Mouse (Mus musculus): ENCODE measurements around the gene Pla2g4e. TPM values are rescaled to one million over a fixed set of nuclear protein-coding genes. Genes with fewer than 3 reads are reported as not detected.
"Not testable (repeated sequence)": the region's sequence is repeated elsewhere in the genome, so short reads cannot be mapped to it uniquely, and the experiment has no call there.

The Pla2g4e gene
- polyA plus RNA-seq, 1 experiment from 2014 or later: not detected

GRCm38 (mm10) chr2:120256259-120256658 is 11.1 kb upstream of the Pla2g4e start:
- H3K36me3 ChIP-seq (replicated peaks; ENCODE audit: control insufficient read depth, insufficient read depth, low read depth, low read length): no peaks in the 10 kb centered on the region
- H3K9ac ChIP-seq (replicated peaks; ENCODE audit: low read length): no peak overlapping the region
- H3K4me2 ChIP-seq (ENCODE audit: low read depth, low read length): no peak overlapping the region
- no peak overlapping the region for H3K4me3 ChIP-seq (ENCODE audit: low read depth, low read length)
- H3K9me3 ChIP-seq (replicated peaks; ENCODE audit: control insufficient read depth, low read length): no peaks in the 10 kb centered on the region
- no peak overlapping the region for H3K27ac ChIP-seq (replicated peaks; ENCODE audit: low read depth, low read length)
- no peaks in the 10 kb centered on the region for H3K4me1 ChIP-seq (ENCODE audit: control insufficient read depth, insufficient read depth, low read length)
- DNase-seq (ENCODE audit: low spot score): no peak
- H3K27me3 ChIP-seq (ENCODE audit: control insufficient read depth, insufficient read depth, low read length): no peaks in the 10 kb centered on the region
- no peak for ATAC-seq (replicated peaks; ENCODE audit: insufficient number of reproducible peaks, low FRiP score, low TSS enrichment, low read depth)

DNA sequence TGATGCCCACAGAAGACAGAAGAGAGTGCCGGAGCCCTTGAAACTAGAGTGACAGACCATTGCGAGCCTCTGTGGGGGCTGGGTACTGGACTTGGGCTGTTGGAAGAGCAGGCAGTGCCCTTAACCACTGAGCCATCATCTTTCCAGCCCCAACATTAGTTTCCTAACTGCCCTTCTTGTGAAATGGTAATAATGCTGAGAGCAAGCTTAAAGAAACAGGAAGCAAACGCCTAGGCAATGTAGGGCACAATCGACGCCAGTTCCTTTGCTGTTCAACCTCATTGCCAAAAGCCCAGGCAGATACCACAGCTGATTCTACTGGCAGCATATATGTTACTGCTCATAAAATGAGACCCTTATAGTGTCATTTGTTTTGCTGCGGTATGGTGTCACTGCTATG is 7.5 kb upstream of the Pla2g4e start:
- Histone ChIP-seq H3K4me2 (ENCODE audit: low read depth, low read length) (no peak overlapping the region), H3K27ac (replicated peaks; ENCODE audit: low read depth, low read length) (no peak overlapping the region), H3K4me1 (ENCODE audit: control insufficient read depth, insufficient read depth, low read length) (no peaks in the 10 kb centered on the region), H3K9me3 (replicated peaks; ENCODE audit: control insufficient read depth, low read length) (no peaks in the 10 kb centered on the region), H3K9ac (replicated peaks; ENCODE audit: low read length) (no peak overlapping the region), H3K4me3 (ENCODE audit: low read depth, low read length) (no peak overlapping the region), H3K27me3 (ENCODE audit: control insufficient read depth, insufficient read depth, low read length) (no peaks in the 10 kb centered on the region), H3K36me3 (replicated peaks; ENCODE audit: control insufficient read depth, insufficient read depth, low read depth, low read length) (no peaks in the 10 kb centered on the region)
- ATAC-seq (replicated peaks; ENCODE audit: insufficient number of reproducible peaks, low FRiP score, low TSS enrichment, low read depth) (no peak), DNase-seq (ENCODE audit: low spot score) (no peak)
- WGBS: 90% methylated on average over 6 of the region's 6 CpGs

GRCm38 (mm10) chr2:120245421-120246016 is 384 bp upstream of the Pla2g4e start:
- Histone ChIP-seq H3K9me3 (replicated peaks; ENCODE audit: control insufficient read depth, low read length) (no peaks in the 10 kb centered on the region), H3K27me3 (ENCODE audit: control insufficient read depth, insufficient read depth, low read length) (0 out of 2 replicates have a peak, but pooled peaks cover 2% of the 10 kb centered on the region), H3K9ac (replicated peaks; ENCODE audit: low read length) (peak overlapping the region; percentile 47), H3K4me2 (ENCODE audit: low read depth, low read length) (peak overlapping the region; percentile 60), H3K4me3 (ENCODE audit: low read depth, low read length) (peak overlapping the region; percentile 36), H3K36me3 (replicated peaks; ENCODE audit: control insufficient read depth, insufficient read depth, low read depth, low read length) (no peaks in the 10 kb centered on the region), H3K4me1 (ENCODE audit: control insufficient read depth, insufficient read depth, low read length) (no peaks in the 10 kb centered on the region), H3K27ac (replicated peaks; ENCODE audit: low read depth, low read length) (no peak overlapping the region)
- DNase-seq (ENCODE audit: low spot score): peak; percentile 42
- ATAC-seq (replicated peaks; ENCODE audit: insufficient number of reproducible peaks, low FRiP score, low TSS enrichment, low read depth): no peak
- 15% methylated on average over 9 of the region's 9 CpGs for WGBS

DNA sequence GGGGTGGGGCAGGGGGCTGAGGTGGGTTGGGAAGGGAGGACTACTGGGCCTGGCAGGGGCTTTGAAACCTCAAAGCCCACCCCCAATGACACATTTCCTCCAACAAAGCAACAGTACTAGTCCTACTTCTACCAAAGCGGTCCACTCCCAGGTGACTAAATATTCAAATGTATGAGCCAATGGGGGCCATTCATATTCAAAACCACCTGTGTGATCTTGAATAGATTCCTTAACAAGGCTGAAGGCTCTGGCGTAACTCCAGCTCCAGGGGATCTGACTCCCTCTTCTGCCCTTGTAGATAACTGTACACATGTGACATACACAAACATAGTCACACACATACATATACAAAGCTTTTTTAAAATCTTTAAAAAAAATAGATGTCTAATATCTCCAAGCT is 1.1 kb downstream of the Pla2g4e start:
- WGBS: 90% methylated on average over 2 of the region's 2 CpGs
- no peaks in the 10 kb centered on the region for H3K36me3 ChIP-seq (replicated peaks; ENCODE audit: control insufficient read depth, insufficient read depth, low read depth, low read length)
- H3K27me3 ChIP-seq (ENCODE audit: control insufficient read depth, insufficient read depth, low read length): 0 out of 2 replicates have a peak, but pooled peaks cover 2% of the 10 kb centered on the region
- ATAC-seq (replicated peaks; ENCODE audit: insufficient number of reproducible peaks, low FRiP score, low TSS enrichment, low read depth) (no peak), DNase-seq (ENCODE audit: low spot score) (no peak)
- H3K4me2 ChIP-seq (ENCODE audit: low read depth, low read length): no peak overlapping the region
- no peaks in the 10 kb centered on the region for H3K4me1 ChIP-seq (ENCODE audit: control insufficient read depth, insufficient read depth, low read length)
- no peak overlapping the region for H3K4me3 ChIP-seq (ENCODE audit: low read depth, low read length)
- no peak overlapping the region for H3K9ac ChIP-seq (replicated peaks; ENCODE audit: low read length)
- no peaks in the 10 kb centered on the region for H3K9me3 ChIP-seq (replicated peaks; ENCODE audit: control insufficient read depth, low read length)
- H3K27ac ChIP-seq (replicated peaks; ENCODE audit: low read depth, low read length): no peak overlapping the region

GRCm38 (mm10) chr2:120242791-120243467 is 2.2 kb downstream of the Pla2g4e start:
- H3K9ac ChIP-seq (replicated peaks; ENCODE audit: low read length): no peak overlapping the region
- no peak overlapping the region for H3K27ac ChIP-seq (replicated peaks; ENCODE audit: low read depth, low read length)
- H3K9me3 ChIP-seq (replicated peaks; ENCODE audit: control insufficient read depth, low read length): no peaks in the 10 kb centered on the region
- 0 out of 2 replicates have a peak, but pooled peaks cover 2% of the 10 kb centered on the region for H3K27me3 ChIP-seq (ENCODE audit: control insufficient read depth, insufficient read depth, low read length)
- no peak overlapping the region for H3K4me2 ChIP-seq (ENCODE audit: low read depth, low read length)
- no peaks in the 10 kb centered on the region for H3K36me3 ChIP-seq (replicated peaks; ENCODE audit: control insufficient read depth, insufficient read depth, low read depth, low read length)
- ATAC-seq (replicated peaks; ENCODE audit: insufficient number of reproducible peaks, low FRiP score, low TSS enrichment, low read depth): no peak
- 70% methylated on average over 5 of the region's 5 CpGs for WGBS
- H3K4me1 ChIP-seq (ENCODE audit: control insufficient read depth, insufficient read depth, low read length): no peaks in the 10 kb centered on the region
- no peak for DNase-seq (ENCODE audit: low spot score)
- no peak overlapping the region for H3K4me3 ChIP-seq (ENCODE audit: low read depth, low read length)

- DNase-seq (ENCODE audit: low spot score): not testable (repeated sequence)
- WGBS: 92% methylated on average over 7 of the region's 9 CpGs
These were observed 6.4 kb downstream of the Pla2g4e start for GRCm38 (mm10) chr2:120238733-120239132.

GRCm38 (mm10) chr2:120237784-120238183 is 7.4 kb downstream of the Pla2g4e start:
- Histone ChIP-seq H3K4me2 (ENCODE audit: low read depth, low read length) (no peak overlapping the region), H3K4me1 (ENCODE audit: control insufficient read depth, insufficient read depth, low read length) (no peaks in the 10 kb centered on the region), H3K36me3 (replicated peaks; ENCODE audit: control insufficient read depth, insufficient read depth, low read depth, low read length) (no peaks in the 10 kb centered on the region), H3K4me3 (ENCODE audit: low read depth, low read length) (no peak overlapping the region), H3K27me3 (ENCODE audit: control insufficient read depth, insufficient read depth, low read length) (no peaks in the 10 kb centered on the region), H3K27ac (replicated peaks; ENCODE audit: low read depth, low read length) (no peak overlapping the region), H3K9me3 (replicated peaks; ENCODE audit: control insufficient read depth, low read length) (no peaks in the 10 kb centered on the region), H3K9ac (replicated peaks; ENCODE audit: low read length) (no peak overlapping the region)
- ATAC-seq (replicated peaks; ENCODE audit: insufficient number of reproducible peaks, low FRiP score, low TSS enrichment, low read depth) (no peak), DNase-seq (ENCODE audit: low spot score) (no peak)
- 69% methylated on average over 5 of the region's 5 CpGs for WGBS

More at GRCm38 (mm10) chr2:120238733-120239132, 6.4 kb downstream of the Pla2g4e start:
- not testable (repeated sequence) for H3K9ac ChIP-seq (replicated peaks; ENCODE audit: low read length); H3K9me3 ChIP-seq (replicated peaks; ENCODE audit: control insufficient read depth, low read length); H3K27me3 ChIP-seq (ENCODE audit: control insufficient read depth, insufficient read depth, low read length); H3K4me2 ChIP-seq (ENCODE audit: low read depth, low read length); ATAC-seq (replicated peaks; ENCODE audit: insufficient number of reproducible peaks, low FRiP score, low TSS enrichment, low read depth); H3K36me3 ChIP-seq (replicated peaks; ENCODE audit: control insufficient read depth, insufficient read depth, low read depth, low read length); H3K27ac ChIP-seq (replicated peaks; ENCODE audit: low read depth, low read length); H3K4me1 ChIP-seq (ENCODE audit: control insufficient read depth, insufficient read depth, low read length); H3K4me3 ChIP-seq (ENCODE audit: low read depth, low read length)

DNA sequence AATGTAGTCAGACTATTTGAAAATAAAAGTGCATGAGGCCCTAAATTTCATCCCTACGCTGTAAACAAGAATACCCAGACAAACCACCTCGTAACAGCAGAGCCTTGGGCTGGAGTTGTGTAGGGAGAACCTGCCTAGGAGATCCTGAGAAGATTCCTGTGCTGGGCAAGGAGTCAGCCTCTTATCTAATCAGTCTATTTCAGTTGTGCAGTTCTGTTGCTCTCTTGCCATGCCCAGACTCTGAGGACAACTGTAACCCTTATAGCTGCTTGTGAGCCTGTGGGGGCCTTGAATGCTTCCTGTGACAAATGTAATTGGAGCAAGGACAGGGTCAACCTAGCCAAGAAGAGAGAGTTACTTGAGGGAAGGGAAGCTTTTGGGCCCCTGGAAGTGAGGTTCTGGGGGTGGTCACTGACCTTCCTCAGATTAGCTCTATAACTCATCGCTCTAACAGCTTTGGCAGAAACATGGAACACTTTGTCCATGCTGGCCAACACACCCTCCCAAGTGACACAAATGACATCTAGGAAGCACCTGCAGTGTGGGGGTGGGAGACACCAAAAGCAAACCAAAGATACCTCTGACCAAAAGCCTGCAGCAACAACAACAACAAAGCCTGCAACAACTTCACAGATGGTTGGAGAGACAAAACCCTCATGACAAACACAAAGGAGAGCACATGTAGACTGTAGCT is 9.0 kb downstream of the Pla2g4e start:
- Histone ChIP-seq H3K9me3 (replicated peaks; ENCODE audit: control insufficient read depth, low read length) (no peaks in the 10 kb centered on the region), H3K27ac (replicated peaks; ENCODE audit: low read depth, low read length) (no peak overlapping the region), H3K9ac (replicated peaks; ENCODE audit: low read length) (no peak overlapping the region), H3K27me3 (ENCODE audit: control insufficient read depth, insufficient read depth, low read length) (no peaks in the 10 kb centered on the region), H3K4me2 (ENCODE audit: low read depth, low read length) (no peak overlapping the region), H3K4me1 (ENCODE audit: control insufficient read depth, insufficient read depth, low read length) (no peaks in the 10 kb centered on the region), H3K36me3 (replicated peaks; ENCODE audit: control insufficient read depth, insufficient read depth, low read depth, low read length) (no peaks in the 10 kb centered on the region), H3K4me3 (ENCODE audit: low read depth, low read length) (no peak overlapping the region)
- DNase-seq (ENCODE audit: low spot score) (no peak), ATAC-seq (replicated peaks; ENCODE audit: insufficient number of reproducible peaks, low FRiP score, low TSS enrichment, low read depth) (no peak)
- WGBS: 84% methylated on average over 3 of the region's 3 CpGs

All from embryonic facial prominence, embryonic 11.5 days (tissue).